Mouse (Mus musculus): Measurements from ENCODE around the gene Vmn2r82. TPM values are rescaled to one million over a fixed set of nuclear protein-coding genes. Genes with fewer than 3 reads are reported as not detected.
"Not testable (repeated sequence)": the region's sequence is repeated elsewhere in the genome, so short reads cannot be mapped to it uniquely, and the experiment has no call there.

Gene Vmn2r82
- not detected for total RNA-seq (2021)
- long read RNA-seq, experiment 1, result 0 reads
- long read RNA-seq, experiment 2, result 0 reads

GRCm38 (mm10) chr10:79356220-79356619 lies at the start of gene Vmn2r82:
Gene Vmn2r82 (plus strand): TSS chr10:79356520.
- H3K27ac ChIP-seq; H3K4me3 ChIP-seq; DNase-seq (ENCODE audit: extremely low spot score in 1 of 2, low spot score in 2 of 2); intact Hi-C loops (cut with DNase I): not testable (repeated sequence)

GRCm38 (mm10) chr10:79322033-79322736 lies 34.1 kb upstream of the Vmn2r82 start:
- DNase-seq (ENCODE audit: extremely low spot score in 1 of 2, low spot score in 2 of 2); intact Hi-C loops (cut with DNase I); H3K4me3 ChIP-seq: not testable (repeated sequence)

GRCm38 (mm10) chr10:79322737-79323086 lies 33.6 kb upstream of the Vmn2r82 start:
- intact Hi-C loops (cut with DNase I), result no loop called here
- DNase-seq (ENCODE audit: extremely low spot score in 1 of 2, low spot score in 2 of 2), result no peak
- Histone ChIP-seq H3K4me3 (no peak overlapping the region), H3K27ac (no peak overlapping the region)
- no peak for TF ChIP-seq CTCF (IDR thresholded peaks at IDR 0.05)

More at GRCm38 (mm10) chr10:79322033-79322736, 34.1 kb upstream of the Vmn2r82 start:
- peak; percentile 37 for TF ChIP-seq CTCF (IDR thresholded peaks at IDR 0.05)
- H3K27ac ChIP-seq, result not testable (repeated sequence)

GRCm38 (mm10) chr10:79399946-79400700 lies 43.8 kb downstream of the Vmn2r82 start:
- intact Hi-C loops (cut with DNase I); DNase-seq (ENCODE audit: extremely low spot score in 1 of 2, low spot score in 2 of 2): not testable (repeated sequence)

GRCm38 (mm10) chr10:79417142-79417771 lies 60.9 kb downstream of the Vmn2r82 start:
- H3K4me3 ChIP-seq, result no peak overlapping the region
- DNase-seq (ENCODE audit: extremely low spot score in 1 of 2, low spot score in 2 of 2), result no peak
- no peak overlapping the region for H3K27ac ChIP-seq
- no peak for TF ChIP-seq CTCF (IDR thresholded peaks at IDR 0.05)
- intact Hi-C loops (cut with DNase I), result no loop called here

More at GRCm38 (mm10) chr10:79399946-79400700, 43.8 kb downstream of the Vmn2r82 start:
- not testable (repeated sequence) for H3K27ac ChIP-seq, H3K4me3 ChIP-seq

- H3K4me3 ChIP-seq; intact Hi-C loops (cut with DNase I); DNase-seq (ENCODE audit: extremely low spot score in 1 of 2, low spot score in 2 of 2); H3K27ac ChIP-seq: not testable (repeated sequence)
These were observed 61.5 kb downstream of the Vmn2r82 start for GRCm38 (mm10) chr10:79417772-79418170.

GRCm38 (mm10) chr10:79435141-79435820 lies 79.0 kb downstream of the Vmn2r82 start:
- intact Hi-C loops (cut with DNase I); H3K27ac ChIP-seq; H3K4me3 ChIP-seq; DNase-seq (ENCODE audit: extremely low spot score in 1 of 2, low spot score in 2 of 2): not testable (repeated sequence)

Other genes with a start within 250 kb of the Vmn2r82 start
- not detected for gene Vmn2r80, start 207.8 kb upstream of the Vmn2r82 start, total RNA-seq (2021)
- not detected for gene Vmn2r81, start 108.8 kb upstream of the Vmn2r82 start, total RNA-seq (2021)
- not detected for gene Vmn2r83, start 112.2 kb downstream of the Vmn2r82 start, total RNA-seq (2021)
- gene Plpp2, start 177.3 kb downstream of the Vmn2r82 start, total RNA-seq (2021), result 1 to 10 TPM; 2.2 to 3.4 TPM
- 10 to 100 TPM; 51.2 to 54.9 TPM for gene Mier2, start 198.7 kb downstream of the Vmn2r82 start, total RNA-seq (2021)
- gene Theg, start 230.8 kb downstream of the Vmn2r82 start, total RNA-seq (2021), result 1 to 10 TPM in 1 of 2 experiments, under 1 TPM in 1; 0.87 to 1.4 TPM